Mouse (Mus musculus): ENCODE results near the gene Gm9972.

Gm9972 gene

GRCm38 (mm10) chr11:43035446-43035845 lies at the start of gene Gm9972:
Gene Gm9972 (plus strand): TSS chr11:43035746.
- DNase-seq (ENCODE audit: low spot score in 2 of 2) = no peak

GRCm38 (mm10) chr11:42999188-42999587 lies 36.4 kb upstream of the Gm9972 start:
- DNase-seq (ENCODE audit: low spot score in 2 of 2) = peak in 1 of 2 experiments; percentile 10

DNA sequence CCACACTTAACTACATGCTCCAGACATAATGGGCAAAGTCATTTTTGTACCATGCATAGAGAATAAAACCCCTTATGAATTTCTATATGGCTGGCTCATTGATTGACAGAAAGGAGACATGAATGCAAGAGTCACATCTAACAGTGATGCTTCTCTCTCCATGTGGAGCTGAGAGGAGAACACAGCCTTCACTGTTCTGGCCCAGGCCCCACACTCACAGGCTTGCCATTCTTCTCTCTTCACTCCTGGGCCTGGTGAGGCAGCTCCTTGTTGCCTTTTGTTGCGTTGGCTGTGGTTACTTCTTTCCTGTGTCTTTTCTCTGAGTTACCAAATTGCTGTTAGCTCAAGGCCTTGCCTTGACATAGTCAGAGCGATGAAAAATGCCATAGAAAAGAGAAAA lies 23.6 kb upstream of the Gm9972 start:
- no peak for DNase-seq (ENCODE audit: low spot score in 2 of 2)

DNA sequence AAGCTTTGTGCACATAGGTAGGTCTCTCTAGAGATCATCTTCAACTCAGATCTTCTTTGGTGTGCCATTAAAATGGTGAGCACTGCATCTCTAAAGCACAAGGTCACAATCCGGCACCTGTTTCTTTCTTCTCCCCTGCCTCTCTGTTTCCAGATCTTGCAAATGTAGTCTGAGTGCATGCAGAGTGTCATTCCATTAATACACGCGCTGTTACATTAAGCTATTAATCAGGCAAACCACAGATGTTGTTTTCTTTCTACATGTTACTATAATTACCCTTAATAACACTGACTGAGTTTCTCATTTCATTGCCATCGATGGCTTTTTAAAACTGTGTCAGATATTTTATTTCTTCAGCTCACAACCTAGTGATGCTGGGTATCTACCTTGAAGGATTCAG lies 22.6 kb upstream of the Gm9972 start:
- DNase-seq (ENCODE audit: low spot score in 2 of 2) = no peak

GRCm38 (mm10) chr11:43023109-43023688 lies 12.3 kb upstream of the Gm9972 start:
- no peak for DNase-seq (ENCODE audit: low spot score in 2 of 2)

- DNase-seq (ENCODE audit: low spot score in 2 of 2) = no peak
Observed at GRCm38 (mm10) chr11:43029813-43030212, 5.7 kb upstream of the Gm9972 start.

DNA sequence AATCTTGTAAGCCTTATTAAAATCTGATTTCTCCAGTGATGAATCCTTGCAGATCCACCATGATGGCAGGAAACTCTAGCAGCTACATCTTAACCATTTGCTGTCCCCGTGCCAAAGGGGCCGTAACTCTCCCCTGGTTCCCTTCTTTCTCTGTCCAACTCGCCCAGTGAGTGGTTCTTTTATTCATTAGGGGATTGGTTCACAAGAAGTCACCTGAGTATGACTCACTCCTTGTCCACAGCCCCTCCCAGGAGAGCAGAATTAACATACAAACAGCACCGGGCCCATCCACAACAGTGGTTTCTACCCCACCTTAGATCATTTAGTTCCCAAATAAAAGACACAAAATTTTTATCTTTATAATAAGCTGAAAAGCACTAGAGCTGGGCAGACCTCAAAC lies 3.4 kb upstream of the Gm9972 start:
- no peak for DNase-seq (ENCODE audit: low spot score in 2 of 2)

DNA sequence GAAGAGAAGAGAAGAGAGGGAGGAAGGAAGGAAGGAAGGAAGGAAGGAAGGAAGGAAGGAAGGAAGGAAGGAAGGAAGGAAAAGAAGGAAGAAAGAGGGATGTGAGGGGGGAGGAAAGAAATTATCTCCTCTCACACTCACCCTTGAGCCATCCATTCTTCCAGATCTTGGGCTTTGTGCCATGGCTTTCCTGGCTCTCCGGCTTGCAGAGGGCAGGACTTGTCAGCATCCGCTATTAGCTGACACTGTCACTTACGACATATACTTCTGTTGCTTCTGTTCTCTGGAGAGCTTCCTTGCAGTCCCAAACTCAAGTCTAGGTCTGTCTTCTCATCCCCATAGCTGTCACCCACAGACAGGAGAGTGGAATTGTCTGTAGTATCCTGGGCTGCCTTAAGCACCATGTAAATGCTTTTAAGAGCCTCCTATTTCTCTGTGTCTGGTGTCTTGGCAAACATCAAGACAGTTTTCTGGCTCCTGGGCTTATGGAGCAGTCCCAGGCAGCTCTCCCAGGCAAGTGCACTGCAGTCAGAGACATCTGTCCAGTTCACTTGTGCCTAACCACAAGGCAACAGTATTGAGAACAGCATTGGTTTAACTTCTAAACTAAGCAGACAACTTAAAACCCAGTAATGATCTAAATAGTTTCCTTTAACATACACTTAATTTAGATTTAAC lies 10.5 kb downstream of the Gm9972 start:
- DNase-seq (ENCODE audit: low spot score in 2 of 2) = no peak

GRCm38 (mm10) chr11:43049363-43049762 lies 13.8 kb downstream of the Gm9972 start:
- DNase-seq (ENCODE audit: low spot score in 2 of 2) = no peak

- no peak for DNase-seq (ENCODE audit: low spot score in 2 of 2)
Observed at GRCm38 (mm10) chr11:43054972-43055371, 19.4 kb downstream of the Gm9972 start.

DNA sequence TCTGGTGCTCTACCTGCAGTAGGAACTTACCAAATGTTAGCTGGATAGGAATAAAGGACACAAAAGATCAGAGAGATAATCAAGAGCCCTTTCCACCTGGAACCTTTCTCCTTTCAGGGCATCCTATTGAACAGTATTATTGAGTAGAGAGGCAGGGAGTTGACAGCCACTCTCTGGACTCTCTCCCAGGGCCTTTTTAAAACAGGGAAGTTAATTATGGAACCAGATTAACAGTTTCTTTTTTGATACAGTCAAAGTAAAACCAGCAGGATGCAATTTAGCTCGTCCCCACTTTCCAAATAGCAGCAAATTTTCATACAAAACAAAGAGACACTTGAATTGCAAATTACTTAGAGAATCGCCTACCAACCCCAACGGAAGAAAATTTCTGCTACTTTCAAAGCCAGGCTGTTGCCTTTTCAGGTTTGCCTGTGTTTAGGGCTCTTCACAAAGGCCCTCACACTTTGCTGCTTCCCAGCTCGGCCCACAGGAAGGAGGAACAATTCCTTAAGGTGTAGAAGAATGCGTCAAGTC lies 24.0 kb downstream of the Gm9972 start:
- no peak for DNase-seq (ENCODE audit: low spot score in 2 of 2)

- no peak for DNase-seq (ENCODE audit: low spot score in 2 of 2)
Observed at GRCm38 (mm10) chr11:43062286-43062685, 26.7 kb downstream of the Gm9972 start.

DNA sequence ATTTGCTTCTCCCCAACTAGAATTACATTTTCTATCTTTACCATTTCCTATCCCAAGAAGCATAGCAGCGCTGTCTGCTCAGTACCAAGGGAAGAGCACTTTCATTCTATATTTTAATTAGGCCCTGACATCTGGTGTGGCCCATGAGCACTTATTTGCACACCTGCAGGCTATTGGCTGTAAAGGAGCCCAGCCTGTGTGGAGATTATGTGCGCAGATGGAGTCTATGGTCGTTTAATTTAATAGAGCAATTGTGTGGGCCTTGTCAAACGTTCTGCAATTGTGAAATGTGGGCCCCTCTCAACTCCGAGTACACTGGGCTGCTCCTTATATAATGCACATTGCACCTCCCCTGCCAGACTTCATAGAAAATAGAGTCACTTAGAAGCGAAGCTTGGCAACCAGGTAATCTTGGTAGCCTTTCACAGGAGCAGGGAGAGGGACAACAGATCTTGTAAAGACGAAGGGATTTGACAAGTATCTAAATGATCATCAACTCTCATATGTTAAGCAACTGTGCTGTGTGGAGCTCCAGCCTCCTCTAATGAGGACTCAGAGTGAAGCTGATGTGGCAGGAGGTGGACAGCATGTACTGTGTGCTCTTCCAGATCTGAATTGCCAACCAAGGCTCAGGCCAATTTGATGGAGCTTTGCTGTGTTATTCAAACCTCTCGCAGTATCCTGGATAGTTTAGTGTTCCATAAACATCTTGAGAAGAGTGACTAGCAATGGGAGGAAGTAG lies 50.9 kb downstream of the Gm9972 start:
- no peak for DNase-seq (ENCODE audit: low spot score in 2 of 2)

Measured in frontal cortex, postnatal 10 days (tissue).